Mouse (Mus musculus) hindbrain, embryonic 16.5 days (tissue): ENCODE measurements around the gene Mael. TPM values are rescaled to one million over a fixed set of nuclear protein-coding genes. Genes with fewer than 3 reads are reported as not detected.
A peak's percentile ranks its signal among the peaks of the same experiment; 100 is the strongest.

Source experiments
- ATAC-seq: fragments of 200-750 bp; cut with Nextera tagmentation; 2 replicates; pipeline ENCODE4 v1.8.0; 2017; ENCODE audit warnings: moderate TSS enrichment, moderate library complexity
- H3K27ac ChIP-seq: fragments of 300-500 bp; sonication (generic); 2 replicates; pipeline ENCODE4 v1.5.1; 2014; ENCODE audit warnings: low read depth, mild to moderate bottlenecking, control low read depth, low read length, moderate library complexity
- H3K27me3 ChIP-seq: fragments of 300-500 bp; sonication (generic); replicated peaks from 2 replicates; pipeline ENCODE4 v1.6.1; 2014; ENCODE audit warnings: low read length; ENCODE audit not compliant: control insufficient read depth, insufficient read depth
- H3K36me3 ChIP-seq: fragments of 300-500 bp; sonication (generic); 2 replicates; pipeline ENCODE4 v1.6.1; 2014; ENCODE audit warnings: mild to moderate bottlenecking, low read length, moderate library complexity, mixed read lengths; ENCODE audit not compliant: control insufficient read depth, insufficient read depth
- H3K4me1 ChIP-seq: fragments of 300-500 bp; sonication (generic); 2 replicates; pipeline ENCODE4 v1.6.1; 2014; ENCODE audit warnings: low read depth, low read length; ENCODE audit not compliant: control insufficient read depth, insufficient read depth
- H3K4me2 ChIP-seq: fragments of 300-500 bp; sonication (generic); 2 replicates; pipeline ENCODE4 v1.6.1; 2014; ENCODE audit warnings: mild to moderate bottlenecking, low read length, control low read depth, moderate library complexity
- H3K4me3 ChIP-seq: fragments of 300-500 bp; sonication (generic); 2 replicates; pipeline ENCODE4 v1.5.1; 2014; ENCODE audit warnings: mild to moderate bottlenecking, low read length, control low read depth, moderate library complexity
- H3K9ac ChIP-seq: fragments of 300-500 bp; sonication (generic); 2 replicates; pipeline ENCODE4 v1.6.1; 2014; ENCODE audit warnings: low read depth, mild to moderate bottlenecking, control low read depth, low read length, moderate library complexity
- H3K9me3 ChIP-seq: fragments of 300-500 bp; sonication (generic); 2 replicates; pipeline ENCODE4 v1.6.1; 2014; ENCODE audit warnings: mild to moderate bottlenecking, low read length, moderate library complexity; ENCODE audit not compliant: control insufficient read depth
- WGBS: fragments of 180-500 bp; shearing (Covaris S2); extraction: QIAGEN DNeasy Blood & Tissue Kit; methylation state at CpG from one replicate; pipeline ENCODE4 v1.1.7; 2014; 5-methylcytosine and 5-hydroxymethylcytosine counted together
- polyA plus RNA-seq: library from polyadenylated mRNA; unstranded; fragments of >200 nt; fragmentation: Nextera tagmentation; extraction: Ambion mirVana; gene quantifications from 2 replicates; pipeline ENCODE4 v1.2.1, GENCODE M21; 2015

Mael gene
- polyA plus RNA-seq, 1 experiment from 2014 or later: 0.29 TPM

GRCm38 (mm10) chr1:166182952-166183627 is 55.5 kb downstream of the Mael start:
- Histone ChIP-seq H3K36me3 (no peaks in the 10 kb centered on the region), H3K9ac (no peak overlapping the region), H3K27ac (peak overlapping the region; percentile 17; the same call in 1 of the 2 replicates), H3K27me3 (no peaks in the 10 kb centered on the region), H3K4me1 (no peaks in the 10 kb centered on the region; the same call in 1 of the 2 replicates), H3K4me3 (no peak overlapping the region), H3K4me2 (no peak overlapping the region), H3K9me3 (no peaks in the 10 kb centered on the region)
- 47% methylated on average over 10 of the region's 10 CpGs for WGBS
- peak; percentile 40 for ATAC-seq

DNA sequence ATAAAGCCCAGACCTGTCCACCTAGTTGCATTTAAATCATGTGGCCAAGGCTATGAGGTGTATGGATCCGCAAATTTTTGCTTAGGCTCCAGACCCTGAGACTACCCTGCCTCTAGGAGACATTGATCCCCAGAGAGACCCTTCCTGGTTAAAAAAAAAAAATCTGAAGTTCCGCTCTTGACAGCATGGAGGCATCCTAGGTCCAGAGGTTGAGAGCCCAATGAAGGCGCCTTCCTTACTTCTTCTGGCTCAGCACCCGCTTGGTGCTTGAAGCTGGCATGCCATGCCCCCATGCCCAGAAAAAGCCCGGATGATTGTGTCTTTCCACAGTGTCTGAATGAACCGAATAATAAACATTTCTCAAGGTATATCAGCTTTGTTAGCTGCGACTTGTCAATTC is 57.0 kb downstream of the Mael start:
- no peaks in the 10 kb centered on the region; the same call in 1 of the 2 replicates for H3K4me1 ChIP-seq
- H3K27ac ChIP-seq: no peak overlapping the region
- no peaks in the 10 kb centered on the region for H3K9me3 ChIP-seq
- 88% methylated on average over 7 of the region's 7 CpGs for WGBS
- H3K4me3 ChIP-seq: no peak overlapping the region
- H3K36me3 ChIP-seq: no peaks in the 10 kb centered on the region
- H3K9ac ChIP-seq: no peak overlapping the region
- no peak overlapping the region for H3K4me2 ChIP-seq
- no peak for ATAC-seq
- no peaks in the 10 kb centered on the region for H3K27me3 ChIP-seq

DNA sequence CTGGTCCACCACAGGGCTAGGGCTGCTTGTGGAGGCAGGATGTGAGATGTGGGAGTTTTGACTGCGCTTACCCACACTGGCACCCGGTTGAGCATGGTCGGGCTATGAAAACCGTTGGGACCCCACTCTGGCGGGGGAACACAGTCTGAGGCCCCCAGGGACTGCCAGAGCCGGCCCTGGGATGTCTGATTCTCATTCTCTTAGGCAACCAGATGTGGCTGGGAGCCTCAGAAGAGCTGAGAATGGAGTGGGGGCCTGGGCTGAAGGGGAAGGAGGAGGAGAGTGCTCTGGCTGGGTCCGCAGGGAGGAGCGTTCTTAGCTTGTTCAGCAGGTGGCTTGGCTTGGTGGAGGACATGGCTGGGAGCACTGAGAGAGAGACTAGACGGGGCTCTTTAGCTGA is 64.9 kb downstream of the Mael start:
- H3K36me3 ChIP-seq: no peaks in the 10 kb centered on the region
- ATAC-seq: no peak
- H3K4me2 ChIP-seq: no peak overlapping the region
- no peak overlapping the region for H3K4me3 ChIP-seq
- H3K4me1 ChIP-seq: no peaks in the 10 kb centered on the region
- no peak overlapping the region for H3K9ac ChIP-seq
- WGBS: 74% methylated on average over 9 of the region's 9 CpGs
- no peaks in the 10 kb centered on the region for H3K9me3 ChIP-seq
- H3K27me3 ChIP-seq: no peaks in the 10 kb centered on the region
- no peak overlapping the region for H3K27ac ChIP-seq

DNA sequence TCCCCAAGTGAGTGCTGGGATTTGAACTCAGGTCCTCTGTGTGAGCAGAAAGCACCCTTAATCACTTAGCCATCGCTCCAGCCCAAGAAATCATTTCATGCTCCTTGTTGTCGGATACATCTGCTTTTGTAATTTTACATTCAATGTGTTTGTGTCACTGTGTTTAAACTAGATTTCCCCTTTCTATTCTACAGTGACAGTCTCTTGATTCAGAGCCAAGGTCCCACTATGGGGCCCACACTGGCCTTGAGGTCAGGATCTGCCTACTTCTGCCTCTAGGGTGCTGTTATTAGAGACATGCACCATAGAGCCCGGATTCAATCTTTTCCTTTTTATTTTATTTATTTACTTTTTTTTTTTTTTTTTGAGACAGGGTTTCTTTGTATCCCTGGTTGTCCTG is 65.6 kb downstream of the Mael start:
- no peaks in the 10 kb centered on the region for H3K27me3 ChIP-seq
- no peaks in the 10 kb centered on the region for H3K36me3 ChIP-seq
- H3K4me1 ChIP-seq: no peaks in the 10 kb centered on the region
- no peak overlapping the region for H3K4me2 ChIP-seq
- H3K9me3 ChIP-seq: no peaks in the 10 kb centered on the region
- H3K9ac ChIP-seq: no peak overlapping the region
- 76% methylated on average over 3 of the region's 3 CpGs for WGBS
- H3K27ac ChIP-seq: no peak overlapping the region
- no peak for ATAC-seq
- no peak overlapping the region for H3K4me3 ChIP-seq

- no peak for ATAC-seq
- Histone ChIP-seq H3K4me3 (no peak overlapping the region), H3K4me1 (no peaks in the 10 kb centered on the region), H3K4me2 (no peak overlapping the region), H3K9ac (no peak overlapping the region), H3K27me3 (no peaks in the 10 kb centered on the region), H3K36me3 (no peaks in the 10 kb centered on the region), H3K27ac (no peak overlapping the region), H3K9me3 (no peaks in the 10 kb centered on the region)
- 93% methylated on average over 12 of the region's 12 CpGs for WGBS
Observed at GRCm38 (mm10) chr1:166170852-166171251, 67.7 kb downstream of the Mael start.

GRCm38 (mm10) chr1:166169713-166170112 is 68.8 kb downstream of the Mael start:
- no peak overlapping the region for H3K9ac ChIP-seq
- no peaks in the 10 kb centered on the region for H3K36me3 ChIP-seq
- no peaks in the 10 kb centered on the region for H3K27me3 ChIP-seq
- WGBS: 92% methylated on average over 7 of the region's 7 CpGs
- no peaks in the 10 kb centered on the region for H3K9me3 ChIP-seq
- no peak overlapping the region for H3K4me3 ChIP-seq
- no peaks in the 10 kb centered on the region for H3K4me1 ChIP-seq
- H3K27ac ChIP-seq: no peak overlapping the region
- ATAC-seq: no peak
- no peak overlapping the region for H3K4me2 ChIP-seq

- Histone ChIP-seq H3K9ac (no peak overlapping the region), H3K4me1 (no peaks in the 10 kb centered on the region), H3K36me3 (no peaks in the 10 kb centered on the region), H3K9me3 (no peaks in the 10 kb centered on the region), H3K4me2 (no peak overlapping the region), H3K27ac (no peak overlapping the region), H3K27me3 (no peaks in the 10 kb centered on the region), H3K4me3 (no peak overlapping the region)
- 95% methylated on average over 7 of the region's 7 CpGs for WGBS
- ATAC-seq: no peak
Observed at GRCm38 (mm10) chr1:166168017-166168416, 70.5 kb downstream of the Mael start.

GRCm38 (mm10) chr1:166167405-166167804 is 71.1 kb downstream of the Mael start:
- H3K4me3 ChIP-seq: no peak overlapping the region
- H3K36me3 ChIP-seq: no peaks in the 10 kb centered on the region
- WGBS: 66% methylated on average over 4 of the region's 4 CpGs
- no peak overlapping the region for H3K4me2 ChIP-seq
- no peak overlapping the region for H3K27ac ChIP-seq
- H3K9ac ChIP-seq: no peak overlapping the region
- ATAC-seq: no peak
- no peaks in the 10 kb centered on the region for H3K27me3 ChIP-seq
- no peaks in the 10 kb centered on the region for H3K4me1 ChIP-seq
- H3K9me3 ChIP-seq: no peaks in the 10 kb centered on the region

GRCm38 (mm10) chr1:166165159-166165558 is 73.4 kb downstream of the Mael start:
- WGBS: 92% methylated on average over 9 of the region's 9 CpGs
- Histone ChIP-seq H3K36me3 (no peaks in the 10 kb centered on the region), H3K9ac (no peak overlapping the region), H3K9me3 (no peaks in the 10 kb centered on the region), H3K27me3 (no peaks in the 10 kb centered on the region), H3K4me2 (no peak overlapping the region), H3K4me3 (no peak overlapping the region), H3K4me1 (no peaks in the 10 kb centered on the region), H3K27ac (no peak overlapping the region)
- no peak for ATAC-seq
